ENCODE assay signal across 25 mouse cellular contexts in genomic region chr6:120496544-120496943, GRCm38 (mm10). TPM values are rescaled to one million over a fixed set of nuclear protein-coding genes. Genes with fewer than 3 reads are reported as not detected.
"Had no signal": no experiment of that assay in that cellular context is flagged by ENCODE, and none has a peak within 500 bp of the region (broad histone marks: within the 10 kb centered on the region; RNA-seq: fewer than 3 reads in every experiment).

No protein-coding gene starts in this region.

- H3K4me3 ChIP-seq: layer of hippocampus, adult 2 months; left cerebral cortex, adult 2 months; limb, embryonic 10.5 days; limb, embryonic 13.5 days; liver, embryonic 13.5 days; midbrain, embryonic 13.5 days had no signal

- H3K9me3 ChIP-seq: limb, embryonic 10.5 days had no signal

- H3K4me2 ChIP-seq: limb, embryonic 13.5 days; liver, embryonic 13.5 days; lung, embryonic 14.5 days; midbrain, embryonic 13.5 days had no signal

- H3K9ac ChIP-seq: limb, embryonic 13.5 days; liver, embryonic 13.5 days; lung, embryonic 14.5 days; midbrain, embryonic 13.5 days had no signal

- DNase-seq: kidney, adult 18-20 months; kidney, adult 9 months; kidney, postnatal 14 days; layer of hippocampus, adult 9-11 months; liver, embryonic 13.5 days; lung, embryonic 14.5 days; right cerebral cortex, adult 18-20 months; right cerebral cortex, postnatal 14 days; right cerebral cortex, postnatal 4 days; thymus, adult 2 months; thymus, postnatal 14 days; thymus, postnatal 4 days had no signal

- ATAC-seq: lung, postnatal 0 days; midbrain, embryonic 13.5 days; midbrain, embryonic 16.5 days had no signal

- H3K27ac ChIP-seq: layer of hippocampus, adult 2 months; left cerebral cortex, adult 2 months; limb, embryonic 10.5 days; limb, embryonic 13.5 days; liver, embryonic 13.5 days; macrophage; midbrain, embryonic 13.5 days; stomach, postnatal 0 days had no signal

- H3K36me3 ChIP-seq: limb, embryonic 10.5 days; limb, embryonic 13.5 days; liver, embryonic 13.5 days; midbrain, embryonic 13.5 days had no signal

RNA-seq across cellular contexts. Expression of gene Tmem121b, which starts 2.9 kb away (rescaled TPM):
- total RNA-seq: liver, adult 2 months; megakaryocyte, adult 5-6 weeks; neutrophil, adult 5-6 weeks had no signal
- polyA plus RNA-seq: liver, adult 2 months; liver, embryonic 13.5 days; liver, embryonic 16.5 days; macrophage had no signal
